Mouse (Mus musculus) frontal cortex, postnatal 10 days (tissue): ENCODE measurements around the gene Unc13c.

ENCODE experiments used
- DNase-seq, 2 experiments: peaks; one replicate each; pipeline ENCODE4 v3.0.0; 2022; ENCODE audit warnings: low spot score in 2 of 2, mixed read lengths in 1 of 2

Gene Unc13c

DNA sequence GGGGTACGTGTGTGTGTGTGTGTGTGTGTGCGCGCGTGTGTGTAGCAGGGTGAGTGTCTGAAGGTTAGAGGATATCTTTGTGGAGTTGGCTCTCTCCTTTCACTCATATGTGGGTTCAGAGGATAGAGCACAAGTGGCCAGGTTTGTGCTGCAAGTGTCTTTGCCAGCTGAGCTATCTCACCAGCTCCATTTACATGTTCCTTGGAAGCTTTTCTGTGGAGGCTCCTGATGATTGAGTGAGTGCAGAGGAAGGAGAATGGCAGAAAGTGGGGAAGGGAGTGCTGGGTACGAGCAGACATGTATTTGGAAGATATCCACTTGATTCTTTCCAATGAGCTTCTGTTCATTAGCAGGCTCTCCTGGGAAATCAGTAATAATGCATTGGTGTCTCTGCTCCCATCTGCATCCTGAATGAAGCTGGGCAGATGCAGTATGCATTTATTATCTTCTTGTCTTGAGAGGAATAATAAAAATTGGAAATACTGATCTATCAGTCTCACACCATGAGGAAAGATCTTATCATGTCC lies 86.3 kb downstream of the Unc13c start:
- no peak for DNase-seq

DNA sequence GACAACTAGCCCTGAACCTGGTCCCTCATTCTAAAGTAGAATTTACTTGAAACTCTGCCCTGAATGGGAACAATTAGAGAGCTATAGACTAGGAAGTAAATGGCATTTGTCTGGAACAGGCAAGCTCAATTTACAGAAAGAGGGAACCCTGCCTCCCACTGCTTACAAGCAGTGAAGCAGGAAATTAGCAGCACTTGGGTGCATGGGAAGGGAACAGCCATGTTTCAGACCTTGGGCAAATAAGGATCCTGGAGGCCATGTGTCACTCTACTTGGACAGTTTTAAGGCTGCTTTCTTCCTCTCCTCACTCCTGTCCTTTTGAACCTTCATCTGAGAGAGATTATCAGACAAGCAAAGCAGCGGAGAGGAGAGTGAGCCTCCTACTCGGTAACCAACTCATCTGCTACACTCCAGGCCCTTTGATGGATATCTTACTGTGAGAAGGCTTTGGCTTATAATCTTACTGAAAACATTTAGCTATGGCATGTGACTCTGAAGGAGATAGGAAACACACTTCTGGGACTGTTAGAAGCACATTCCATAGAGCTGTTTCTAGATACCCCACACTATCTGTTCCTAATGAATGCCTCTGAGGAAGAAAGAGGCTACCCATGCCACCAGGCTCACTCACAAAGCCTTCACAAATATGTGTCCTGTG lies 101.2 kb downstream of the Unc13c start:
- DNase-seq, result no peak

- no peak for DNase-seq
Observed at GRCm38 (mm10) chr9:73866666-73867065, 102.1 kb downstream of the Unc13c start.

DNA sequence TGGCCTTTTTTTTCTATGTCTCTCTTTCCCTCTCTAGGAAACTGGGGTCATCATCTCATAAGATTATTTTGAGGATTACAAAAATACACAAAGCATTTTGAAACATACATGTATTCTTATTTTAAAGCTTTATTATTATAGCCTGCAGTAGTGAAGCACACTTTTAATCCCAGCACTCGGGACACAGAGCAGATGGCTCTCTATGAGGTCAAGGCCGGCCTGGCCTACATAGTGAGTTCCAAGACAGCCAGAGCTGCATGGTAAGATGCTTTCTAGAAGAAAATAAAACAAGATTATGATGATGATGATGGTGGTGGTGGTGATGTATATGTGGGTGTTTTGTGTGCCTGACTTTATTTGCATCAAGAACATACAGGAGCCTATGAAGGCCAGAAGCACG lies 109.3 kb downstream of the Unc13c start:
- no peak for DNase-seq

- DNase-seq, result no peak
Observed at GRCm38 (mm10) chr9:73854281-73854680, 114.5 kb downstream of the Unc13c start.

DNA sequence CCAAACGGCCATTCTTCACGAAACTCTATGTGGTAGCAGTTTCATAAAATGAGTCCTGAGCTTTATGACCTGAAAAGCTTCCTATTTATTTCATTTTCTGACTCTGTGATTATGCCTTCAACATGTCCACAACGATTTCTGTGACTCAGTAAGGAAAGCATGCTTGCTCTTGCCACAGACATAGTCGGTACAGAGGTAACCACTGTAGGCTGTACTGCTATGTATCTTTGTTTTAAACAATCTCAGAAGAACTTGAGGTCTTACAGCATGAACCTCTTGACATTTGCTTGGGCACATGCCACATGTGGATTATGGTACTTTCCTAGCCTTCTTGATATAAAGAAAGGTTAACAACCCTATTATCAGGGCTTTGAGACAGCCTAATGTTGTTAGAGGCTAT lies 162.1 kb downstream of the Unc13c start:
- DNase-seq, result no peak

DNA sequence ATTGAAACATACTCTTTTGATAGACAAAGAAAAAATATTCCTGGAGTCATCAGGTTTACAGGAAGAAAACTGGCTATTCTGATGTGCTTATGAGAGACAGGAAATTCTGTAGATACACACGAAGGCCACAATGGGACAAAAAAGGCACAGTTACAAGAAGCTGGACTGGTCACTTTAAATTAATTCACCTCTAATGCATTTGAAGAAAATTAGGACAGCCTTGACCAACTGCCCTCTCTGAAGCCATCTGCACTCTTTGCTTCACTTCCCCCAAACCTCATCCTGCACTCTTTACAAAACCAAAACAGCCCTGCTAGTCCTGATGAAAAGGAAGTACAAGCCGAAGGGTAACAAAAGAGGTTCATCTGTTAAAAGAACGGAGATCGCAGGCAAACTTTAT lies 194.2 kb downstream of the Unc13c start:
- no peak for DNase-seq

GRCm38 (mm10) chr9:73755185-73755584 lies 213.6 kb downstream of the Unc13c start:
- no peak for DNase-seq

DNA sequence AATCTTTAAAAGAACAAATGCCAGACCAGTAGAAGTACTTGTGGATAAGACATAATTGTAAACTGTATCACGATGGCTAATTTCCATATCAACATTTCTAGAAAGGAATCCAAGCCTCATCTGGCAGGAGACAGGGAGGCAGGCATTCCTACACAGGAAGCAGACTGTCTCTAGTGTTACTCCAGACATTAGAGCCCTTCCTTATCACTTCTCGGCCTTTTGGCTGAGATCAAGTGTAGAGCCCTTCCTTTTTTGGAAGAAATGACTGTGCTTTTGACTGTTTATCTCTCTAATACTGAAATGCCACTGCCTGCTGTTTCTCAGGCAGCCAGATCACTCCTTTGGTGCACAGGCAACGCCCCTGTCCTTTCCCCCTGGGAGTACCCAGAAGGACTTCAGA lies 215.3 kb downstream of the Unc13c start:
- no peak for DNase-seq

DNA sequence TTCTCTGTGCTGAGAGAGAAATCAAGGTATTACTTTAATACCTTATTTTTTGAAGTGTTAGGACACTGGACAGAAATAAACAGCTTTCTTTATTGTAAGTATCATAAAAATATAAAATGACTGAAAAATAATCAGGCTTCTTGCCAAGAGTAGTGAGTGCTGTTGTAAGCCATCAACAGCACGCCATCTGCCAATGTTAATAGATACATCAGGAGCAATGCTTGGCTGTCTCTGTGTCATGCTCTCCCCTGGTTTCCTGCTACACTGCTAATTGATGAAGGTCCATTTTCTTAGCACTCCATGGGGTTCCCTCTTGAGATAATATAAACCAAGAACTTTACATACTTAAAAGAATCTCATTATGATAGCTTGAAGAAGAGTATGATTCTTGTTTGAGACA lies 217.4 kb downstream of the Unc13c start:
- no peak for DNase-seq

GRCm38 (mm10) chr9:73734446-73734845 lies 234.3 kb downstream of the Unc13c start:
- no peak for DNase-seq

- DNase-seq, result no peak
Observed at GRCm38 (mm10) chr9:73725717-73726662, 242.8 kb downstream of the Unc13c start.

GRCm38 (mm10) chr9:73724776-73725175 lies 244.0 kb downstream of the Unc13c start:
- DNase-seq, result no peak

GRCm38 (mm10) chr9:73713508-73713907 lies 255.3 kb downstream of the Unc13c start:
- DNase-seq, result no peak

- DNase-seq, result no peak
Observed at GRCm38 (mm10) chr9:73697103-73697502, 271.7 kb downstream of the Unc13c start.

DNA sequence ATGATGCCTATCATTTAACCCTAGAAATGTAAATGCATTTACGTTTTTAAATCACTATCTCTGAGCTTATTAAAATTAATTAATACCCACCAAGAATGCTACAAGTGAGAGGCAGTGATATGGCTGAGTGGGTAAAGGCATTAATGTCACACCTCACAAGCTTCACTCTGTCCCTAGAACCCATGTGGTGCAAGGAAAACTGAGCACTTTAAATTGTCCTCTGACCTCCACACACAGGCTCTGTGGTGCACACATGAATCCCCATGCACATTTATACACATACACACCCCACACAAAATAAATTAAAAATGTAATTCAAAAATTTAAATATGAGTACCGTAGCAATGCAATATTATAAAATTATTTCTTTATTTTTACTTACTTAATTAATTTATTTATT lies 287.2 kb downstream of the Unc13c start:
- DNase-seq, result no peak

- no peak for DNase-seq
Observed at GRCm38 (mm10) chr9:73680545-73681495, 287.9 kb downstream of the Unc13c start.

- no peak for DNase-seq
Observed at GRCm38 (mm10) chr9:73671656-73672212, 297.0 kb downstream of the Unc13c start.

DNA sequence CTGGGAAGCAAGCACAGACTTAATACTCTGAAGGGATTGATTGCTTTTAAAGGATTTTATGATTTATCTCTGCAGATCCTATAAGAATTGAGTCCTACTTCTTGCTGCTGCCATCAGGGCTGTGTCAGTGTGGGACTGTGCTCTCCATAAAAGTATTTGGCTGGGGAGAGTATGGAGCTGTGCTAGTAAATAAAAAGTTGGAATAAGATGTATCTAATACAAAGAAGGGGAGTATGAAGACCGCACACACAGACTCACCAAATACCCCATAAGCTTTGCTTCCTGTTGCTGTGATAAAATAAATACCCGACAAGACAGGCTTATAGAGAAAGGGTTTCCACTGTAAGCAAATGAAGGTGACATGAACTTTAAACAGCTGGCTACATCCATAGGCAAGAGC lies 298.7 kb downstream of the Unc13c start:
- no peak for DNase-seq

DNA sequence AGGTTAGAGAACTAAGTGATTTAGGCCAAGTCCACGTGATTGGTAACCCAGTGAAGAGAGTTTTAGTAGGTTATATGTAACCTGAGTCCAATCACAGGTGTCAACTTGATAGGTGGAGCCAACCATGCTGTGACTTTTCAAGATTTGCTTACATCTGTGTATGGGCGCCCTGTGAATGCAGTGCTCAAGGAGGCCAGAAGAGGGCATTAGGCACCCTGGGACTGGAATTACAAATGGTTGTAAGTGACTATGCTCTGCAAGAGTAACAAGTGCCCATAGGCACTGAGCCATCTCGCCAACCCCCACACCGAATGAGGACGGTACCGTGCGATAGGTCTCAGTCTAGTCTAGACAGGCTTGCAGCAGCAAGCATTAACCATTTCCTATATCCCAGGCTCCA lies 305.9 kb downstream of the Unc13c start:
- no peak for DNase-seq

- no peak for DNase-seq
Observed at GRCm38 (mm10) chr9:73649088-73649487, 319.7 kb downstream of the Unc13c start.
